Mouse (Mus musculus) forebrain, postnatal 0 days (tissue): ENCODE measurements around the gene Fzd1. TPM values are rescaled to one million over a fixed set of nuclear protein-coding genes. Genes with fewer than 3 reads are reported as not detected.

Source experiments
- ATAC-seq: fragments of 200-750 bp; cut with Nextera tagmentation; 2 replicates; pipeline ENCODE4 v1.8.0; 2017; ENCODE audit warnings: mild to moderate bottlenecking, moderate library complexity
- DNase-seq: peaks from one replicate; pipeline ENCODE4 v3.0.0-alpha.2; 2015
- H3K27ac ChIP-seq: fragments of 300-500 bp; sonication (generic); 2 replicates; pipeline ENCODE4 v1.5.1; 2014; ENCODE audit warnings: low read depth, mild to moderate bottlenecking, antibody characterized with exemption, low read length, moderate library complexity, mixed read lengths
- H3K27me3 ChIP-seq: fragments of 300-500 bp; sonication (generic); 2 replicates; pipeline ENCODE4 v1.6.1; 2014; ENCODE audit warnings: mild to moderate bottlenecking, low read length, mixed read lengths; ENCODE audit not compliant: insufficient read depth
- H3K36me3 ChIP-seq: fragments of 300-500 bp; sonication (generic); 2 replicates; pipeline ENCODE4 v1.6.1; 2014; ENCODE audit warnings: mild to moderate bottlenecking, moderate library complexity; ENCODE audit not compliant: insufficient read depth
- H3K4me1 ChIP-seq: fragments of 300-500 bp; sonication (generic); 2 replicates; pipeline ENCODE4 v1.6.1; 2014; ENCODE audit warnings: antibody characterized with exemption; ENCODE audit not compliant: insufficient read depth
- H3K4me2 ChIP-seq: fragments of 300-500 bp; sonication (generic); 2 replicates; pipeline ENCODE4 v1.6.1; 2014; ENCODE audit warnings: low read depth, mild to moderate bottlenecking, moderate library complexity
- H3K4me3 ChIP-seq: fragments of 300-500 bp; sonication (generic); 2 replicates; pipeline ENCODE4 v1.5.1; 2014; ENCODE audit warnings: low read depth, low read length, mixed read lengths
- H3K9ac ChIP-seq: fragments of 300-500 bp; sonication (generic); 2 replicates; pipeline ENCODE4 v1.6.1; 2014; ENCODE audit warnings: mild to moderate bottlenecking
- H3K9me3 ChIP-seq: fragments of 300-500 bp; sonication (generic); 2 replicates; pipeline ENCODE4 v1.6.1; 2016; ENCODE audit warnings: low read length
- CTCF ChIP-seq: sonication (generic); IDR thresholded peaks from 2 replicates; pipeline ENCODE4 v1.5.1; 2016; ENCODE audit warnings: antibody characterized with exemption, control low read depth, low read depth
- WGBS: fragments of 180-500 bp; shearing (Covaris S2); extraction: QIAGEN DNeasy Blood & Tissue Kit; methylation state at CpG from one replicate; pipeline ENCODE4 v1.1.7; 2014; 5-methylcytosine and 5-hydroxymethylcytosine counted together
- microRNA-seq, 2 experiments: library from miRNA; unstranded; fragments of <30 nt; microRNA quantifications; one replicate each; pipeline ENCODE4; 2016
- polyA plus RNA-seq: library from polyadenylated mRNA; unstranded; fragments of >200 nt; fragmentation: Nextera tagmentation; extraction: Ambion mirVana; gene quantifications from 2 replicates; pipeline ENCODE4 v1.2.1, GENCODE M21; 2015
- total RNA-seq: library from RNA; depleted of rRNA; stranded (reverse); fragments of >200 nt; gene quantifications from 2 replicates; pipeline ENCODE4 v1.2.3, GENCODE M21; 2014

Gene Fzd1
- total and polyA plus RNA-seq, 2 experiments from 2014 or later = 8.6 to 39.8 TPM

GRCm38 (mm10) chr5:4731064-4731463 lies 26.8 kb downstream of the Fzd1 start:
- H3K9me3 ChIP-seq = no peaks in the 10 kb centered on the region

More at GRCm38 (mm10) chr5:4731064-4731463, 26.8 kb downstream of the Fzd1 start:
- Histone ChIP-seq H3K9ac (no peak overlapping the region), H3K27ac (no peak overlapping the region), H3K4me1 (no peaks in the 10 kb centered on the region), H3K4me2 (no peak overlapping the region), H3K4me3 (no peak overlapping the region), H3K27me3 (no peaks in the 10 kb centered on the region), H3K36me3 (no peaks in the 10 kb centered on the region)
- no peak for ATAC-seq
- WGBS = 81% methylated on average over 3 of the region's 3 CpGs
- no peak for TF ChIP-seq CTCF
- DNase-seq = no peak

Small RNAs within 50 kb of the gene (microRNA-seq; reads per million reads assigned to microRNA genes)
- gene Gm44483 = 0 reads per million in 2 experiments
